Mouse (Mus musculus) kidney, adult 8-10 months (tissue): Measurements from ENCODE around the gene 1700020L24Rik.

Experiments
- DNase-seq, 2 experiments: peaks; one replicate each; pipeline ENCODE4 v3.0.0; 2022

The 1700020L24Rik gene

DNA sequence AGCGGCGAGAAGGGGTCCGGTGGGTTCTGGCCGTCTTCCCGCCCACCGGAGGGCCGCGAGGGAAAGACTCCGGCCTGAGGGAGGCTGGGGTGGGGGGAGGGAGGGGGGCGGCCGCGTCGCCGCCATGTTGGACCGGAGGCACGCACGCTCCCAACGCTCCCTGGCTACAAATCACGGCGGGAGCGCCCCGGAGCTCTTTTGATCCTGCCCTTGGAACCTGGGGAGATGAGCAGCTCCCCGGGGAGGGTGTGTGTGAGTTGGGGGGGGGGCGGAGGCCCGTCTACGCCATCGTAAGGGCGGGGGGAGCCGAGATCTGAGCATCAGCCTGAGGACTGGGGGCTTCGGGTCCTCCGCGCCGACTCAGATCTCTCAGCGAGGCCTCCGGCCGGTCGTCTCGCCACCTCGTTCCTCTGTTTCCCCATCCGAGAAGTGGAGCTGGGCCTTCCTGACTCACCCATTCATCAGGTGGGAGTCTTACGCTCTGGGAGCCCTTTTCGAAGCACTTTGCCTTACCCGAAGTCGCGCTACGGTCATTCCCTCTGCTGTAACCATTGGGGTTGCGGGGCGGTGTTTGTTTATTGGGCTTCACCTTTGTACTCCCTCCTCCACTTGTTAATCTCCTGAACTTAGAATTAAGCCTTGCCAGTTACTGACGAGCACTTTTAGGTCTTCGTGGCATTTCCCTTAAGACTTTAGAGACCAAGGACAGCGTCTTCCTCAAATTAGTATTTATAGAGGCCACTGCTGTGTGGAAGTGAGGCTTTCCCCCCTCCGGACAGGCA is 35.9 kb downstream of the 1700020L24Rik start:
- DNase-seq: peak; percentile 45 to 61
